Mouse (Mus musculus) MEL (cell line): ENCODE data around the gene Tgm4. TPM values are rescaled to one million over a fixed set of nuclear protein-coding genes. Genes with fewer than 3 reads are reported as not detected.

Source experiments
- DNase-seq: peaks from one replicate; pipeline ENCODE4 v3.0.0; 2011; ENCODE audit warnings: low read depth, low spot score
- H3K27ac ChIP-seq: 2 replicates; pipeline ENCODE4 v1.5.1; 2012; ENCODE audit warnings: low read depth, mild to moderate bottlenecking, control low read depth, low read length, moderate library complexity; ENCODE audit not compliant: control insufficient read depth
- H3K27me3 ChIP-seq, 2 experiments: fragments of 150-350 bp in 1 of 2; sonication (generic) in 1 of 2; 2 replicates each; pipeline ENCODE4 v1.6.1; 2012; ENCODE audit warnings: low read length in 2 of 2, mild to moderate bottlenecking in 2 of 2, improper control_type of control experiment in 1 of 2, moderate library complexity in 1 of 2; ENCODE audit not compliant: insufficient read depth in 2 of 2, control insufficient read depth in 1 of 2
- H3K36me3 ChIP-seq, 2 experiments: 2 replicates each; pipeline ENCODE4 v1.6.1; 2012 to 2014; ENCODE audit warnings: low read length in 2 of 2, improper control_type of control experiment in 1 of 2, inconsistent platforms in 1 of 2, mild to moderate bottlenecking in 1 of 2; ENCODE audit not compliant: insufficient read depth in 2 of 2, control insufficient read depth in 1 of 2
- H3K4me1 ChIP-seq, 2 experiments: fragments of 150-350 bp in 1 of 2; sonication (generic) in 1 of 2; 2 replicates each; pipeline ENCODE4 v1.6.1; 2012; ENCODE audit warnings: low read length in 2 of 2, improper control_type of control experiment in 1 of 2, mild to moderate bottlenecking in 1 of 2; ENCODE audit not compliant: insufficient read depth in 2 of 2, control insufficient read depth in 1 of 2
- H3K4me3 ChIP-seq, 2 experiments: fragments of 150-350 bp in 1 of 2; sonication (generic) in 1 of 2; 2 replicates each; pipeline ENCODE4 v1.5.1; 2012; ENCODE audit warnings: low read depth in 2 of 2, low read length in 2 of 2, mild to moderate bottlenecking in 2 of 2, moderate library complexity in 2 of 2, control low read depth in 1 of 2, improper control_type of control experiment in 1 of 2; ENCODE audit not compliant: control insufficient read depth in 1 of 2, insufficient read depth in 1 of 2
- H3K79me2 ChIP-seq: 2 replicates; pipeline ENCODE4 v1.6.1; 2012; ENCODE audit warnings: mild to moderate bottlenecking, low read length, moderate library complexity; ENCODE audit not compliant: control insufficient read depth, poor library complexity, insufficient read depth
- H3K9ac ChIP-seq: 2 replicates; pipeline ENCODE4 v1.6.1; 2012; ENCODE audit warnings: low read depth, mild to moderate bottlenecking, control low read depth, low read length, moderate library complexity; ENCODE audit not compliant: control insufficient read depth, poor library complexity, severe bottlenecking
- H3K9me3 ChIP-seq: fragments of 150-350 bp; sonication (generic); replicated peaks from 2 replicates; pipeline ENCODE4 v1.6.1; 2012; ENCODE audit warnings: mild to moderate bottlenecking, low read length, improper control_type of control experiment, moderate library complexity; ENCODE audit not compliant: insufficient read depth
- CHD1 ChIP-seq: IDR thresholded peaks from 2 replicates; pipeline ENCODE4 v1.6.1; 2012; ENCODE audit warnings: low read depth, mild to moderate bottlenecking, inconsistent platforms, low read length, improper control_type of control experiment
- CTCF ChIP-seq, 3 experiments: IDR thresholded peaks in 2 of 3; conservative IDR thresholded peaks in 1 of 3; 2 replicates each; pipeline ENCODE4 v1.5.1; 2011 to 2012; ENCODE audit warnings: low read length in 3 of 3, low read depth in 2 of 3, mild to moderate bottlenecking in 2 of 3, improper control_type of control experiment in 1 of 3, inconsistent platforms in 1 of 3, mixed read lengths in 1 of 3, moderate library complexity in 1 of 3; ENCODE audit not compliant: control insufficient read depth in 1 of 3, insufficient read depth in 1 of 3, poor library complexity in 1 of 3, severe bottlenecking in 1 of 3
- E2F4 ChIP-seq: IDR thresholded peaks from 2 replicates; pipeline ENCODE4 v1.6.1; 2011; ENCODE audit warnings: low read depth, low read length, improper control_type of control experiment, borderline replicate concordance
- ELF1 ChIP-seq: IDR thresholded peaks from 2 replicates; pipeline ENCODE4 v1.6.1; 2014; ENCODE audit warnings: low read depth, mild to moderate bottlenecking, inconsistent platforms, low read length, improper control_type of control experiment, moderate library complexity
- ETS1 ChIP-seq: IDR thresholded peaks from 2 replicates; pipeline ENCODE4 v1.6.1; 2012; ENCODE audit warnings: low read depth, mild to moderate bottlenecking, inconsistent platforms, low read length, improper control_type of control experiment, moderate library complexity
- GABPA ChIP-seq: IDR thresholded peaks from 2 replicates; pipeline ENCODE4 v1.6.1; 2012; ENCODE audit warnings: low read depth, mild to moderate bottlenecking, inconsistent platforms, low read length, improper control_type of control experiment, moderate library complexity
- GATA1 ChIP-seq: IDR thresholded peaks from 2 replicates; pipeline ENCODE4 v1.6.1; 2011; ENCODE audit warnings: low read depth, low read length, improper control_type of control experiment
- KAT2A ChIP-seq: conservative IDR thresholded peaks from 2 replicates; pipeline ENCODE4 v1.6.1; 2012; ENCODE audit warnings: low read depth, low read length, improper control_type of control experiment, inconsistent platforms
- MAFK ChIP-seq: IDR thresholded peaks from 2 replicates; pipeline ENCODE4 v1.6.1; 2011; ENCODE audit warnings: low read depth, mild to moderate bottlenecking, low read length, improper control_type of control experiment, borderline replicate concordance
- MAZ ChIP-seq: IDR thresholded peaks from 2 replicates; pipeline ENCODE4 v1.6.1; 2012; ENCODE audit warnings: low read depth, mild to moderate bottlenecking, inconsistent platforms, low read length, improper control_type of control experiment
- MEF2A ChIP-seq: IDR thresholded peaks from 2 replicates; pipeline ENCODE4 v1.6.1; 2014; ENCODE audit warnings: low read depth, mild to moderate bottlenecking, inconsistent platforms, low read length, improper control_type of control experiment; ENCODE audit not compliant: poor library complexity, insufficient replicate concordance, severe bottlenecking; ENCODE audit errors: extremely low read depth
- MYC ChIP-seq: IDR thresholded peaks from 2 replicates; pipeline ENCODE4 v1.6.1; 2011; ENCODE audit warnings: low read depth, mild to moderate bottlenecking, low read length, improper control_type of control experiment, moderate library complexity
- NELFE ChIP-seq: IDR thresholded peaks from 2 replicates; pipeline ENCODE4 v1.6.1; 2011; ENCODE audit warnings: low read depth, low read length, improper control_type of control experiment
- NRF1 ChIP-seq: IDR thresholded peaks from 2 replicates; pipeline ENCODE4 v1.6.1; 2014; ENCODE audit warnings: low read depth, mild to moderate bottlenecking, inconsistent platforms, low read length, improper control_type of control experiment, moderate library complexity; ENCODE audit not compliant: poor library complexity, insufficient read depth, severe bottlenecking
- POLR2AphosphoS2 ChIP-seq: IDR thresholded peaks from 2 replicates; pipeline ENCODE4 v1.6.1; 2011; ENCODE audit warnings: low read length, improper control_type of control experiment
- POLR2AphosphoS5 ChIP-seq: IDR thresholded peaks from 2 replicates; pipeline ENCODE4 v1.6.1; 2012; ENCODE audit warnings: low read depth, borderline replicate concordance, mild to moderate bottlenecking, inconsistent platforms, low read length, moderate library complexity, mixed read lengths
- RCOR1 ChIP-seq: IDR thresholded peaks from 2 replicates; pipeline ENCODE4 v1.6.1; 2012; ENCODE audit warnings: low read depth, mild to moderate bottlenecking, inconsistent platforms, low read length, improper control_type of control experiment
- TAL1 ChIP-seq: IDR thresholded peaks from 2 replicates; pipeline ENCODE4 v1.6.1; 2012; ENCODE audit warnings: mild to moderate bottlenecking, inconsistent platforms, low read length, moderate library complexity, mixed read lengths
- TBP ChIP-seq: IDR thresholded peaks from 2 replicates; pipeline ENCODE4 v1.8.0; 2011; ENCODE audit warnings: low read depth, low read length, improper control_type of control experiment
- TCF12 ChIP-seq: IDR thresholded peaks from 2 replicates; pipeline ENCODE4 v1.6.1; 2014; ENCODE audit warnings: low read depth, mild to moderate bottlenecking, inconsistent platforms, low read length, improper control_type of control experiment, moderate library complexity
- UBTF ChIP-seq: IDR thresholded peaks from 2 replicates; pipeline ENCODE4 v1.6.1; 2012; ENCODE audit warnings: low read depth, mild to moderate bottlenecking, inconsistent platforms, low read length, improper control_type of control experiment, moderate library complexity, borderline replicate concordance; ENCODE audit not compliant: insufficient read depth
- USF1 ChIP-seq: IDR thresholded peaks from 2 replicates; pipeline ENCODE4 v1.6.1; 2014; ENCODE audit warnings: low read depth, mild to moderate bottlenecking, inconsistent platforms, low read length, improper control_type of control experiment, moderate library complexity
- ZKSCAN1 ChIP-seq: IDR thresholded peaks from 2 replicates; pipeline ENCODE4 v1.6.1; 2012; ENCODE audit warnings: low read depth, mild to moderate bottlenecking, inconsistent platforms, low read length, improper control_type of control experiment, moderate library complexity
- ZMIZ1 ChIP-seq: IDR thresholded peaks from 2 replicates; pipeline ENCODE4 v1.6.1; 2012; ENCODE audit warnings: low read depth, mild to moderate bottlenecking, inconsistent platforms, low read length, improper control_type of control experiment, moderate library complexity
- ZNF384 ChIP-seq: IDR thresholded peaks from 2 replicates; pipeline ENCODE4 v1.6.1; 2012; ENCODE audit warnings: low read depth, mild to moderate bottlenecking, inconsistent platforms, low read length, improper control_type of control experiment
- polyA plus RNA-seq, 2 experiments: library from polyadenylated mRNA; stranded (reverse) in 1 of 2; unstranded in 1 of 2; fragments of >175 nt in 1 of 2; fragments of >200 nt in 1 of 2; gene quantifications; 2 replicates each; pipeline versions ENCODE4 v1.2.1 to v1.2.4; 2012; ENCODE audit warnings: low replicate concordance in 2 of 2, low read depth in 1 of 2; ENCODE audit not compliant: insufficient read length in 2 of 2, insufficient read depth in 1 of 2, missing spikeins in 1 of 2
- total RNA-seq: library from RNA; depleted of rRNA; stranded (reverse); fragments of 300-350 nt; gene quantifications from 2 replicates; pipeline ENCODE4 v1.2.3, GENCODE M21; 2012

The Tgm4 gene
- total and polyA plus RNA-seq, 3 experiments: 0.42 to 0.96 TPM; not detected in 1

DNA sequence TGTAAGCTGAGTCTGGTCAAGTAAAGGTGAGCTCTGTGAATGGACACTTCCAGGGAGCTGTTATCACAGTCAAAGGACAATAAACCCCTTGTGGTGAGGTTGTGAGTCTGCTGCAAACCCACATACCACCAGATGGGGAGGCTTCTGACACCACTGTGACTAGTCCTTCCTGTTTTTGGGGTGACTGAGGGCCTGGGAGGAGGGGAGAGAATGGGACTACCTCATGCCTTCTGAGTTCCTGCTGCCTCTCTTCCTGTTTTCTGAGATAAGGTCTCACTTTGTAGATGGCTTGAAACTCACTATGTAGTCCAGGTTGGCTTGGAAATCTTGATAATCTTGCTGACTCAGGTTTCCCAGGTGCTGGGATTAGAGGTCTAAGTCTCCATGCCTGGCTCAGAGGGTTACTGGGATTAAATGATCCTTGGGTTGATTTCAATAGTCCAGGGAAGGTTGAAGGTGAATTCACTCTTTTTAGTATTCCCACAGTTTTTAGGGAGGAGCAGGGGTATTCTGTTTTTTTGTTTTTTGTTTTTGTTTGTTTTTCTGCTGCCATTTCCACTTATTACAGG is 24.3 kb downstream of the Tgm4 start (continued):
- TF ChIP-seq MEF2A (no peak), KAT2A (no peak), NRF1 (no peak), GABPA (no peak), UBTF (no peak), E2F4 (no peak), GATA1 (peak; percentile 85), MYC (peak; percentile 88), ELF1 (peak; percentile 67), USF1 (no peak), TBP (no peak), TAL1 (peak; percentile 50; the same call in 1 of the 2 replicates), CHD1 (no peak), ZKSCAN1 (no peak), MAZ (no peak), ETS1 (peak; percentile 77), CTCF (IDR thresholded peaks at IDR 0.05 in 2 of 3, conservative IDR thresholded peaks at IDR 0.05 in 1 of 3; ENCODE audit: control insufficient read depth in 1 of 3, insufficient read depth in 1 of 3, low read depth in 2 of 3, low read length in 3 of 3, poor library complexity in 1 of 3, severe bottlenecking in 1 of 3) (peak in 2 of 3 experiments; percentile 39 to 49; a peak in 3 of 6 replicates), TCF12 (peak; percentile 47; the same call in 1 of the 2 replicates)

DNA sequence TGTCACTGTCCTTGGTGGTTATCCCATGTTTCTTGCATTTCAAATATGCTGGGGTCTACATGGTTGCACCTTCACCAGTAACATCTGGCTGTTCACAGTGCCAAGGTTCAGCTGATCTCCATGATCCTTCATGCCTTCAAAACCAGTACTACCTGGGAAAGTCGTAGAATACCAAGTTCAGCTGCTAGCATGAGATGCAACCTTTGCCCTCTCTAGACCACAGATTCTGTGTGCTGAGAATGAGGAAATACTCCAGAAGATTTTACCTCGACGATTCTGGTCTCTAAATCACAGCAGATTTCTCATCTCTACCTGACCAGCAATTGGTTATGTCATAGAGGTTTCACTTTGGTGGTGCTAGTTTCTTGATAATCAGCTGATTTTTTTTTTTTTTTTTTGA is 25.6 kb downstream of the Tgm4 start:
- no peak for DNase-seq
- no peak overlapping the region for H3K9ac ChIP-seq
- H3K4me3 ChIP-seq: no peak overlapping the region
- TF ChIP-seq MAFK (no peak), POLR2AphosphoS5 (no peak), NELFE (no peak), ETS1 (no peak), TCF12 (no peak), ZNF384 (no peak), POLR2AphosphoS2 (no peak), ZMIZ1 (no peak), MEF2A (no peak), ELF1 (no peak), UBTF (no peak), ZKSCAN1 (no peak), RCOR1 (no peak)
- peaks cover 0 to 13% of the 10 kb centered on the region in 2 experiments; a peak in 3 of 4 replicates for H3K4me1 ChIP-seq
- H3K9me3 ChIP-seq: no peaks in the 10 kb centered on the region
- H3K27ac ChIP-seq: no peak overlapping the region
- H3K36me3 ChIP-seq: peaks cover 0 to 11% of the 10 kb centered on the region in 2 experiments; a peak in 2 of 4 replicates
- H3K27me3 ChIP-seq: no peaks in the 10 kb centered on the region
- no peaks in the 10 kb centered on the region for H3K79me2 ChIP-seq
